Mouse (Mus musculus) gastrocnemius, postnatal 25 days (tissue): ENCODE results near the gene Ptpn4. TPM values are rescaled to one million over a fixed set of nuclear protein-coding genes. Genes with fewer than 3 reads are reported as not detected.

ENCODE experiments used
- DNase-seq: peaks from one replicate; pipeline ENCODE4 v3.0.0; 2022
- total RNA-seq, 2 experiments: library from RNA; stranded (reverse); gene quantifications; 1 replicate in 1 of 2; 2 replicates in 1 of 2; pipeline ENCODE4 v1.2.3; 2021

The Ptpn4 gene
- total RNA-seq, 2 experiments from 2014 or later: 21.2 to 42.4 TPM

DNA sequence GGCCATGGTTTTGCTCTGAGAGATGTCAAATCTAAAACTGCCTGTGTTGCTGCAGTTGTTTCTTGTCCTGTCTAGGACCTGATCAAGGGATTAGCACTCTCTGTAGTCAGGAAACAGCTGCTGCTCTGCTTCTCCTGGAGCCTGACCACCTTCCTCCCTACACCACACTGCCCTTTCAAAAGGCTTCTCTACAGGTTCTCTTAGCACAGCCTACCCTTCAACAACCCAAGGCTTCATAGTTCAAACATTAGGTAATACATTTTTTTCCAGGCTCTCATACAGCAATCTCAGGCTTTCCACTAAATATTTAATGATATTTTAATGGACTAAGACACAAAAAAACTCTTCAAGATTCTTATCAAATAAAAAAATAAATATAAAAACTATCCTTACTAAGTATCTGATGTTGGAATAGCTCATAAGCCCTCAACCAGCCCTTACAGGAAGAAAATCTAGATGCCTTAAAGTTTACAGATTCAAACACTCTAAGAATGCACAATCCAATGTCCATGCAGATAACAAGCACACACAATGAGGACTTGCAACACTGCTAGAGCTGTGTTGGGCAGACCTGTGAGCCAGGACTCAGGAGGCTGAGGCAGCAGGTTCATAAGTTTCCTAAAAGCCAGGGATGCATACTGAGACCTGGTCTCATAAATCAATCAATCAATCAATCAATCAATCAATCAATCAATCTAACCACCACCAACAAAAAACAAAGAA lies 196.2 kb downstream of the Ptpn4 start:
- no peak for DNase-seq

DNA sequence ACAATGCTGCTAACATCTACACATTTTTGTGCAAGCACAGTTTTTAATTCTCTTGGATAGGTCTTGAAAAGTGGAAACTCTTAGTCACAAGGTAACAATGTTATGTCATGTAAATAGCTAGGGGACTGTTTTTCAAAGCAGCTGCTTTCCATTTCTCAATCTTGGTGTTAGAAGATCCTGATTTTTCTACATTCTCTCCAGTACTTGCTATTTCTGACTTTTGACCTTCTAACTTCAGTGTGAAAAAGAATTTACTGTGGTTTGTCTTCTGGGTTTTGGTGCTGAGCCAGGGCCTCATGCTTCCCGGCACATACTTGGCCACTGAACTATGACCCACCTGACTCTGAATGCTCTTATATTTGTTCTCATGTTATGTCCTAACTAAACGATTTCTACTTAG lies 197.4 kb downstream of the Ptpn4 start:
- DNase-seq: no peak

DNA sequence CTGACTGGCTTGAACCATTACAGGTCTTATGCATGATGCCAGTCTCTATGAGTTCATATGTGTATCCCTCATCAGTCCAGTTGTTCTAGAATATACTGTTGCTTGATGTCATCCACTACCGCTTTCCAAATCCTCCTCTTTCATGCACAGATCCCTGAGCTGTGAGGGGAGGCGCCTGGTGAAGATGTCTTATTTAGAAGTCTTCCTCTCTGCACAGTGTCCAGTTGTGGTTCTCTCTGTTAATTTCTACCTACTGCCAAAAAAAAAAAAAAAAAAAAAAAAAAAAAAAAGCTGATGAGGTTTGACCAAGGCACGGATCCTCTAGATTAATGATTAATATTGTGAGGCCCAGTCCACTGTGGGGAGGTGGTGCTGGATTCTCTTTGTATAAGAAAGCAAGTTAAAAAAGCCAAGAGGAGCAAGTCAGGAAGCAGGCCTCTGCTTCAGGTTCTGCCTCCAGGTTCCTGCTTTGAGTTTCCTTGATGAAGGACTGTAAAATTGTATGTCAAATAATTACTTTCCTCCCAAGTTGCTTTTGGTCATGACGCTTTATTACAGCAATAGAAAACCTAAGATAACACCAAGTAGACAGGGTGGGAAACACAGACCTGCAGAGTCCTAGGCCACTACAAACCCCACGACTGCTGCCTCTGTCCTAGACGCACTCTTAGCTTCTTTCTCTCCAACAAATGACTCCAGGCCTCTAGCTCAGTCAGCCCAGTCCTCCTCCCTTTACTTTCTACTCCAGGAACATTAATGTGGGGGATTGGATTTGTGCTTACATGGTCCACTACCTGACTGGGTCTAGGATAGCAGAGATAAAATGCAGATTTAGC lies 200.0 kb downstream of the Ptpn4 start:
- DNase-seq: no peak

DNA sequence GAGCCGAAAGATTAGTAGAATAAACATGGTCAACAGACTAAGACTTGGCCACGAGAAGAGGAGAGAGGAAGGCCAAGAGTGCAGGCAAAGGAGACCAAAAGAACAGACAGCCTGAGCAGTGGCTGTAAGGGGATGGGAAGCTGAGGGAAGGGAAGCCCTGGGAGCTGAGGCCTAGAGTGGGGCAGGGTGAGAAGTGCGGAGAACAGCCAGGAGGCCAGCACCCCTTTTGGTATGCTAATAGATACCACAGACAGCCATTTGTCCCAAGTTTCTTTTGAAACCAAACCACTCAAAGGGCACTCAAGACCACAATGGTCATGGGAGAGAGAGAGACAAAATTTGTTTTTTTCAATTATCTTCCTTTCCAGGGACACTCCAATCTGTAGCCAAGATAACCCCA lies 202.7 kb downstream of the Ptpn4 start:
- DNase-seq: no peak

DNA sequence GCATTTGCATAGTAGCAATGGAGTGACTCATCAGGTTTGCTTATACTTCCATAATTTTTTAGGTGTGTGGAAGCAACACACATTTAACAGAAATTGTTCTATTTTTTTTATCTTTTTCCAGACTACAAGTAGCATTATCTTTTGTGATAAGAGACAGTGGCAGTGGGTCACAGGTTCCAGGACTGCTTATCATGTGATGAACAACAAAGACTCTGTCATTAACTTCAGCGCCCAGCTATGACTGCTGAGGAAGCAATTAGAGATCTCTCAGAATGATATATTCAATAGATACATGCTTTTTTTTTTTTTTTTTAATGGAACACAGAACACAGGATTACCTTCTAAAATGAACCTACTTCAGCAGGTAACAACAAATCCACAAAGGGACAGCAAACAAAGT lies 207.0 kb downstream of the Ptpn4 start:
- no peak for DNase-seq

DNA sequence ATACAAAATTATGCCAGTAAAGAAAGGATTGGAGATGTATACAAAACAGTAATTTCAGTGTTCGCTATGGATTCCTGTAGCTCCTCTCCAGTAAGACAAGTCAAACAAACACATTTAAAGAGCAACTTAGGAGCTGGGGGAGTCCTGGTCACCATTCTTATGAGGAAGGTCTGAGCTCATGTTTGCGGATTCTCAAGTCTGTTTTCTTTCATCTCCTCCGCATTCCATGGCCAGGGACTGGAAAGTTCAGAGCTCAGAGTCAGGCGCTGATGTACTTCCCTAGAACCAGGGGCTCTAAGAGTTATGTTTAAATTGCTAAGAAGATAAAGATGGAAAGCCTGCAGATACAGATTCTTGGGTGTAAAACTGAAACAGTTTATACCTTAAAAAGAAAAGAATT lies 210.6 kb downstream of the Ptpn4 start:
- no peak for DNase-seq

DNA sequence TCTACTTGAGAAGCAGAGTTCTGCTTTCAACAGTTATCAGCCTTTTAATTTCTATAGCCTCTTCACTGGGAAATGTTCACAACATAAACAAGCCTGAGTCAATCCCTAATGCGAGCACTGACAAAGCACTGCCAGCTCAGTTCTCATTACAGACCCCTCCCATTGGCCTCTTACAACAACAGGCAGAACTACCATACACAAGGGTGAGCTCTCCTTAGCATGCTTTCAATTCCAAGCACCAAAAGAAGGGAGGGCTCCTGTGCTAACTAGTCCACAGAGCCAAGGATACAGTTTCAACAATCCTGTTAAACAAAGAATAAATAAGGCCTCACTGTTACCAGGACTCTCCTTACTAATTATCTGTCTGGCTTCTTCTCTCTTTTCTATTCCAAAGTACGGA lies 213.0 kb downstream of the Ptpn4 start:
- no peak for DNase-seq

DNA sequence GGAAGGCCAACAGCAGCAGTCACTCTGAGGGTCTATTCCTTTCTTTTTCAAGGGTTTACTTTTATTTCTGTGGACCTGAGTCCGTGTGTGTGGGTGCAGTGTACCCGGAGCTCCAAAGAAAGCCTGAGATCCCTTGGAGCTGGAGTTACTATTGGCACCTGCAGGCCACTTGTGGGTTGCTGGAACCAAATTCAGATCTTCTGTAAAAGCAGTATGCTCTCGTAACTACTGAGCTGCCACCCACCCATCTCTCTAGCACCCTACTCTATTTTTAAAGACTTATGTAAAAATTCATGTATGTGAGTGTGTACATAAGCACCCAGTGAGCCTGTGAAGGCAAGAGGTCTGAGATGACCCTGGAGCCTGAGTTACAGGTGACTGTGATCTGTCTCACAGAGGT lies 232.0 kb downstream of the Ptpn4 start:
- no peak for DNase-seq

Other genes starting within 250 kb of the Ptpn4 start
- 1 to 10 TPM; 1.8 to 2.1 TPM for gene Epb41l5, start 188.6 kb downstream of the Ptpn4 start, total RNA-seq
- 1 to 10 TPM; 5.1 TPM for gene Tmem177, start 75.6 kb upstream of the Ptpn4 start, total RNA-seq
- gene Cfap221, start 159.6 kb upstream of the Ptpn4 start, total RNA-seq: not detected
- gene Sctr, start 169.3 kb upstream of the Ptpn4 start, total RNA-seq: 1 to 10 TPM; 3.0 to 3.8 TPM
- 10 to 100 TPM; 11.2 to 16.5 TPM for gene Tmem37, start 236.5 kb upstream of the Ptpn4 start, total RNA-seq